24 mouse cellular contexts compared by ENCODE assay signal in genomic region chr7:136584361-136584760, GRCm38 (mm10).
A peak's percentile ranks its signal among the peaks of the same experiment; 100 is the strongest.
DNase-seq lines count a peak whose midpoint lies in the region; ATAC-seq lines count a peak whose summit lies in the region.
"Had no signal": no experiment of that assay in that cellular context is flagged by ENCODE, and none has a peak within 500 bp of the region (broad histone marks: within the 10 kb centered on the region; RNA-seq: fewer than 3 reads in every experiment).

No protein-coding gene starts in this region.

- H3K36me3 ChIP-seq in heart, embryonic 13.5 days, result no peaks in the 10 kb centered on the region
- H3K36me3 ChIP-seq in midbrain, embryonic 14.5 days (ENCODE audit: control insufficient read depth, insufficient read depth, low read length), result no peaks in the 10 kb centered on the region
- H3K36me3 ChIP-seq in midbrain, embryonic 10.5 days, result no peaks in the 10 kb centered on the region
- H3K36me3 ChIP-seq in hindbrain, embryonic 16.5 days (ENCODE audit: control insufficient read depth, insufficient read depth, low read length), result no peaks in the 10 kb centered on the region
- H3K36me3 ChIP-seq: embryonic facial prominence, embryonic 15.5 days; intestine, embryonic 15.5 days; limb, embryonic 12.5 days had no signal

- H3K9me3 ChIP-seq in heart, embryonic 13.5 days, result no peaks in the 10 kb centered on the region
- no peaks in the 10 kb centered on the region for H3K9me3 ChIP-seq in midbrain, embryonic 14.5 days (ENCODE audit: control insufficient read depth, low read length)
- H3K9me3 ChIP-seq in midbrain, embryonic 10.5 days (replicated peaks), result no peaks in the 10 kb centered on the region
- H3K9me3 ChIP-seq in hindbrain, embryonic 16.5 days (ENCODE audit: control insufficient read depth, low read length), result no peaks in the 10 kb centered on the region
- H3K9me3 ChIP-seq: embryonic facial prominence, embryonic 15.5 days; intestine, embryonic 15.5 days; limb, embryonic 12.5 days had no signal

- WGBS in heart, embryonic 13.5 days, result 60% methylated on average over 17 of the region's 17 CpGs
- WGBS in midbrain, embryonic 14.5 days, result 65% methylated on average over 17 of the region's 17 CpGs
- 83% methylated on average over 17 of the region's 17 CpGs for WGBS in midbrain, embryonic 10.5 days
- 50% methylated on average over 17 of the region's 17 CpGs for WGBS in hindbrain, embryonic 16.5 days

- DNase-seq in heart, postnatal 4 days, result no peak
- DNase-seq in midbrain, embryonic 14.5 days, result peak; percentile 50
- DNase-seq in midbrain, embryonic 10.5 days (ENCODE audit: low spot score), result no peak
- DNase-seq in R1 (ENCODE audit: low read depth, low spot score) (peak; percentile 4), adipocyte (ENCODE audit: low spot score) (no peak)
- no peak for DNase-seq in layer of hippocampus, adult 9-11 months
- DNase-seq: adrenal gland, postnatal 14 days; B cell, adult 2 months; cerebellum, adult 8-10 months; kidney, adult 8-10 months; kidney, postnatal 14 days; liver, postnatal 0 days; lung, postnatal 14 days; right cerebral cortex, adult 18-20 months; right cerebral cortex, postnatal 4 days; thymus, postnatal 14 days had no signal

- no peaks in the 10 kb centered on the region for H3K4me1 ChIP-seq in heart, embryonic 13.5 days
- peaks cover 13% of the 10 kb centered on the region for H3K4me1 ChIP-seq in midbrain, embryonic 14.5 days (ENCODE audit: control insufficient read depth, insufficient read depth, low read length)
- peaks cover 11% of the 10 kb centered on the region for H3K4me1 ChIP-seq in midbrain, embryonic 10.5 days
- peaks cover 8% of the 10 kb centered on the region; the same call in 1 of the 2 replicates for H3K4me1 ChIP-seq in hindbrain, embryonic 16.5 days (ENCODE audit: control insufficient read depth, insufficient read depth, low read depth, low read length)
- H3K4me1 ChIP-seq: embryonic facial prominence, embryonic 15.5 days; intestine, embryonic 15.5 days had no signal

- no peak overlapping the region for H3K9ac ChIP-seq in heart, embryonic 13.5 days
- H3K9ac ChIP-seq in midbrain, embryonic 14.5 days (replicated peaks; ENCODE audit: low read length), result no peak overlapping the region
- H3K9ac ChIP-seq in hindbrain, embryonic 16.5 days (ENCODE audit: low read depth, low read length), result peak overlapping the region; percentile 39; the same call in 1 of the 2 replicates
- H3K9ac ChIP-seq: embryonic facial prominence, embryonic 15.5 days; intestine, embryonic 15.5 days; limb, embryonic 12.5 days; liver, postnatal 0 days had no signal

- H3K4me3 ChIP-seq in heart, embryonic 13.5 days, result no peak overlapping the region
- H3K4me3 ChIP-seq in midbrain, embryonic 14.5 days (replicated peaks; ENCODE audit: low read depth, low read length), result no peak overlapping the region
- H3K4me3 ChIP-seq in midbrain, embryonic 10.5 days, result no peak overlapping the region
- no peak overlapping the region for H3K4me3 ChIP-seq in hindbrain, embryonic 16.5 days (ENCODE audit: low read length)
- H3K4me3 ChIP-seq: embryonic facial prominence, embryonic 15.5 days; intestine, embryonic 15.5 days; layer of hippocampus, adult 2 months; limb, embryonic 12.5 days had no signal

- no peak for ATAC-seq in heart, embryonic 13.5 days (ENCODE audit: extremely low read depth, insufficient number of reproducible peaks, low FRiP score, low TSS enrichment)
- no peak for ATAC-seq in midbrain, embryonic 14.5 days (ENCODE audit: low FRiP score, low TSS enrichment)
- peak; percentile 52; the same call in 1 of the 2 replicates for ATAC-seq in hindbrain, embryonic 16.5 days
- ATAC-seq: intestine, embryonic 15.5 days; liver, postnatal 0 days had no signal

- no peak overlapping the region for H3K27ac ChIP-seq in heart, embryonic 13.5 days (replicated peaks)
- H3K27ac ChIP-seq in midbrain, embryonic 14.5 days (replicated peaks; ENCODE audit: low read depth, low read length), result no peak overlapping the region
- no peak overlapping the region for H3K27ac ChIP-seq in midbrain, embryonic 10.5 days (replicated peaks)
- no peak overlapping the region for H3K27ac ChIP-seq in hindbrain, embryonic 16.5 days (ENCODE audit: low read depth, low read length)
- H3K27ac ChIP-seq: embryonic facial prominence, embryonic 15.5 days; intestine, embryonic 15.5 days; layer of hippocampus, adult 2 months; limb, embryonic 12.5 days had no signal

- H3K4me2 ChIP-seq in heart, embryonic 13.5 days, result peak overlapping the region; percentile 11; the same call in 1 of the 2 replicates
- no peak overlapping the region; the same call in 1 of the 2 replicates for H3K4me2 ChIP-seq in midbrain, embryonic 14.5 days (ENCODE audit: low read length)
- peak overlapping the region; percentile 32 for H3K4me2 ChIP-seq in hindbrain, embryonic 16.5 days (ENCODE audit: low read length)
- H3K4me2 ChIP-seq: embryonic facial prominence, embryonic 15.5 days; heart, embryonic 11.5 days; intestine, embryonic 15.5 days; limb, embryonic 12.5 days; liver, embryonic 11.5 days had no signal

- peaks cover 42% of the 10 kb centered on the region for H3K27me3 ChIP-seq in heart, embryonic 13.5 days (replicated peaks)
- no peaks in the 10 kb centered on the region; the same call in 1 of the 2 replicates for H3K27me3 ChIP-seq in midbrain, embryonic 14.5 days (ENCODE audit: control insufficient read depth, insufficient read depth, low read length)
- peaks cover 66% of the 10 kb centered on the region for H3K27me3 ChIP-seq in midbrain, embryonic 10.5 days (ENCODE audit: low read depth, poor library complexity, severe bottlenecking)
- H3K27me3 ChIP-seq in hindbrain, embryonic 16.5 days (replicated peaks; ENCODE audit: control insufficient read depth, insufficient read depth, low read length), result no peaks in the 10 kb centered on the region

Comparison
In these comparisons a context has a peak if more than half of its experiments do, and no peak if none do; other contexts are left out.
1. DNase-seq: peak in midbrain, embryonic 14.5 days (single experiment) and R1 (single experiment); none in heart, postnatal 4 days (single experiment), midbrain, embryonic 10.5 days (single experiment), adipocyte (single experiment) and layer of hippocampus, adult 9-11 months (single experiment).